Mouse (Mus musculus) cerebellum, adult 9-10 months (tissue): Measurements from ENCODE around the gene Nrip2.

Source experiments
- DNase-seq: peaks from one replicate; pipeline ENCODE4 v3.0.0; 2022

Gene Nrip2

DNA sequence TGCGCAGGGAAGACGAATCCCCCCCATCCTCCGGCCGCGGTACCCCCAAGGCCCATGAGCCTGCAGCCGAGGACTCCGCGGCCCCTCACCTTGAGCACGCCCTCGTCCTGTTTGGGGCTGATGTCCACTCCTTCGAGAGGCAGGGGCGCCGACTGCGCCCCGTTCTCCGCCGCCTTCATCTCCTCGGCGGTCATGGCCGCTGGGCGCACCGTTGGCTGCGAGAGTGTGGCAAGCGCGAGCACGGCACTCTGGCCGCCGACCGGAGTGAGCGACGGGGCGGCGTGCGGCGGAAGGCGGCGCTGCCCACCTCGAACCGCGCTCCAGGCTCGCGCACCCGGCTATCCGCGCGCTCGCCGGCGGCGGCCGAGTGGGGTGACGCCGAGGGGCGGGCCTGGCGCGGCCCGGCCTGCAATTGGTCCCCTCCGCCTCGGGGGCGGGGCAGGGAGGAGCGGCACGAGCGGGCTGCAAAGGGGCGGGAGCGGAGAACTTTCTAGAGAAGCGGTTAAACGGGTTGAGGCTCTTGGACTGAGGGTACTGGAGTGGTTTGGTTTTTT is 39.3 kb downstream of the Nrip2 start, which contains the start of gene Fkbp4:
Fkbp4 (minus strand) TSS at position 361 of the 554 bp plus-strand sequence.
- DNase-seq = peak; percentile 91

DNA sequence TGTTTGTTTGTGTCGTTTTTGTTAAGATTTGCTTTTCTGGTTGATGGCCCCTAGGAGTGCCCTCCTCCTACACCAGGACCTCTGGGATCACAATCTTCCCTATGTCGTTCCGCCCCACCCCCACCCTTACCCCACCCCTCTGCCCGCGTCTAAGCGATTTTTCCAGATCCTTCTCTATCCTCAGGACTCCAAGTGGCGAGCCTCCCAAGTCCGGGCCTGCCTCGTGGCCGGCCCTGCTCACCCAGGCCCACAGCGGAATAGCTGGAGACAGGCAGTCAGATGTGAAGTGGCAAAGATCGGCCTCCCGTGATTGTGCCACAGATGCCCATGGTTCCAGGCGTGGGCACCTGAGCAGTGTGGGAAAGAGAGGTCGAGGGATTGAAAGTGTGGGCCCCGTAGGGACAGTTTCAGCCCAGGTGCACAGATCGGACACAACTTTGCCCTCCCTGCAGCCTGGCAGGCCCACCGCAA is 39.8 kb downstream of the Nrip2 start:
- peak; percentile 70 for DNase-seq

DNA sequence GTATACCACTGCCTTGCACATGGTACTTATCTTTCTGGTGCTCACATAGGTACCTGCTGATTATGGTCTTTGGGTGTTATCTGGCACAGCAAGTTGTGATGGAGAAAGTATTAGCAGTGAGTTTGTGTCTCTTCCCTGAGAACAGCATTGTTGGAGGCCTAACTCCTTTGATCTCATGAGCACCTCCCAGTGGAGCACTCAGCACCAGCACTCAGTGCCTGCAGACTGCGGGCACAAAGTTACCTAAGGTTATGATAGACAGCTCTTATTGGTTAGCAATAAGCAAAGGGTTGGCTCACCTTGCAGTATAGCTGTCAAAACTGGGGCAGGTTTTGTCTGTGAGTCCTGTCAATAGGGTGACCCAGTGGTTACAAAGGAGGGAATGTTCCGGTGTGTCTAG is 41.1 kb downstream of the Nrip2 start:
- DNase-seq = peak; percentile 42

DNA sequence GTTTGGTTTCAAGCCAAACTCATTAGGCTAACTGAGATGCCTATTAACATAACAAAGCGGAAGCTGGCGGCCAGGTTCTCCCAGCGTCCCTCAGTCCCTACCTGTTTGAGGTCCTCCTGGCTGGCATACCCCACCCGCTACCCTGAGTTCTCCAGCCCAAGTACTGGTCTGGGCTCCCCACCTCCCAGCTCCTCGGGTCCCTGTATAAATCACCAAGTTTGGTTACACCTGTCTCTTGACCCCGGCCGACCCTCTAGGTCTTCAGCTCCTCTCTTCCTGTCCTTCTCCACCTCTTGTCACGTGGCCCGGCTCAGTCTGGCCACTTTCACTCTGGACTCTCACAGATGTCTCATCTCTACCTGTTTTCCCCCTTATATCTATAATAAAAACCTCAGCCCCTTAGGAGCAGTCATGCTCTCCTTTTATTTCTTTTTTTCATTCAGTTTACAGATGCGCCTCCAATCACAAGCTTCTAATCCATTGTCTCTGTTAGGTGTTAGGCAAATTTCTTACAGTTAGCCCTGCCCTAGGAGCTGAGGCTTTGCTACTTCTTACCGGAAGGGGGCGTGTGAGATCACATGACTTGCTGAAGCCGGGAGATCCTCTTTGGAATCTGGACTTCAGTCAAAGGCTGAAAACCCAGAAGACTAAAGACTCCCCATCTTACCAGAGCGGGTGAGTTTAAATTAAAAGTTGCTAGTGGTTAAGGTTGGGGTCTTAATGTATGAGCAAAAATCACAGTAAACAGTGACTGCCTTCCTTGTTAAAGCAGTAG is 46.9 kb downstream of the Nrip2 start:
- peak; percentile 75 for DNase-seq

DNA sequence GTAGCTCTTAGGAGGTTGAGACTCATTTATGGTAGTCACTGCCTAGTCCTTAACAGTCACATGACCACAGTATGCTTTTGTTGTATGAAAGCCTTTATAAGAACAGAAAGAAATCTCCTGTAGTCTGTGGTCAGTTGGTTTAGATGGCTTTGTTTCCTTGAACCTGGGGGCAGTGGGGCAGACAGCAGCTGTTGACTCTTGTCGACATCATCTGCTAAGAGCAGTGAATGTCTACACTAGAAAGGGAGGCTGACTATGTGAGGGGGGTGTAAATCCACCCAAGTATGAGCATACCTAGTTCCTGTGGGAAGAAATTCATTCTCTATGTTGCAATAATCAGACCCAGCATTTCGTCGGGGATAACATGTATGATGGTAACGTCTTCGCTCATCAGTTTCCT is 48.0 kb downstream of the Nrip2 start:
- no peak for DNase-seq

DNA sequence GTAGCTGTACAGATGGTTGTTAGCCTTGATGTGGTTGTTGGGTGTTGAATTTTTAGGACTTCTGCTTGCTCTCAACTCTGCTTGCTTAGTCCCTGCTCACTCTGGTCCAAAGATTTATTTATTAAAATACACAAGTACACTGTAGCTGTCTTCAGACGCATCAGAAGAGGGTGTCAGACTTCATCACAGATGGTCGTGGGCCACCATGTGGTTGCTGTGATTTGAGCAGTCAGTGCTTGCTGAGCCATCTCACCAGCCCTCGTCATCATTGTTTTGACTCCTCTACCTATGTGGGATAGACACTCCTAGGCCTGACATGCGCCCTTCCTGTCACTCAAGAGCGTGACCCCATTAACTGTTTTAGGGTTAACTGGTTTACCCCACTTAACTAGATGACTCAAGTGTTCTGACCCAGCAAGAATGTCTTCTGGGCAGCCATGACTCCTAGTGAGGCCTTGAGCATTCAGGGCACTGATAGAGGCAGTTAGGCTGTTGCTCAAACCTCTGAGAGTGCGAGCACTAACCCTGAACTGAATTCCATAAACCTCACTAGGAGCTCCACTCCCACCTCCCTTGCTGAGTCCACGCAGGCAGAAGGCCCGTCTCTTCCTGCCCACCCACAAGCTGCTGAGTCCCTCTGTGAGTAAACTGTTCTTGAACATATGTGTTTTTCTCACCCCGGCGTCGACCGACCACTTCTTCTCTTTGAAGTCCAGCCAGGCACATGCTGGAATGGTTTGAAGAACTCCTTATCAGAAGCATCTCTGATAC is 56.9 kb downstream of the Nrip2 start:
- no peak for DNase-seq

DNA sequence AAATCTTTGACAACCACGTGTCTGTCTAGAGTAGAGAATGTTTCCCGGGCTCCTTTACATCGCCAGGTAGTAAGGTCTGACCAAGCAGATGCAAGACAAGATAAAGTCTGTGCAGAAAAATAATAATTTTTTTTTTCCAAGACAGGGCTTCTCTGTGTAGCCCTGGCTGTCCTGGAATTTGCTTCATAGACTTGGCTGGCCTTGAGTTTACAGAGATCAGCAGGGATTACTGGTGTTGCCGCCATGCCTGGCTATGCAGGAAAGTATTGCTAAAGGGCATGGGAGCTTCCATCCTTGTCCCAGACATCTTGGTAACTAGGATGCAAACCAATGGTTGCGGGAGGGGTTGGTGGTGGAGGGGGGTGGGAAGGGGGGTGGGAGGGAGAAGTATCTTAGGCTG is 58.1 kb downstream of the Nrip2 start:
- no peak for DNase-seq

DNA sequence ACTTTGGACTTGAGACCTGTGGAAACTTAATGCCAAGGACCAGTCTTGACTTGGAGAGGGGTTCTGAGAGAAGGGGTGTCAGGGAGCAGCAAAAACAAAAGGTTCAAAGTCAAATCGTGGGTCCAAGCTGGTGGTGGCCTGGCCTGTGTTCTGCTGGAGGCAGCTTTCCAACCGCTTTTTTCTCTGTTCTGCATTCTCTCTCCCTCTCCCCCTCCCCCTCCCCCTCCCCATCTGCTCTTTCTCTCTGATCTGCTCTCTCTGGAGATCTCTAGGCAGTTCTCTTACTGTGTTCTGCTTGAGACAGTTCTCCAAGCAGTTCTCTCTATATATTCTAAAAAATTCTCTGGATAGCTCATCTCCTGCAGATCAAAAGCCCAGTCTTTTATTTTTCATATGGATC is 61.2 kb downstream of the Nrip2 start:
- DNase-seq = no peak

DNA sequence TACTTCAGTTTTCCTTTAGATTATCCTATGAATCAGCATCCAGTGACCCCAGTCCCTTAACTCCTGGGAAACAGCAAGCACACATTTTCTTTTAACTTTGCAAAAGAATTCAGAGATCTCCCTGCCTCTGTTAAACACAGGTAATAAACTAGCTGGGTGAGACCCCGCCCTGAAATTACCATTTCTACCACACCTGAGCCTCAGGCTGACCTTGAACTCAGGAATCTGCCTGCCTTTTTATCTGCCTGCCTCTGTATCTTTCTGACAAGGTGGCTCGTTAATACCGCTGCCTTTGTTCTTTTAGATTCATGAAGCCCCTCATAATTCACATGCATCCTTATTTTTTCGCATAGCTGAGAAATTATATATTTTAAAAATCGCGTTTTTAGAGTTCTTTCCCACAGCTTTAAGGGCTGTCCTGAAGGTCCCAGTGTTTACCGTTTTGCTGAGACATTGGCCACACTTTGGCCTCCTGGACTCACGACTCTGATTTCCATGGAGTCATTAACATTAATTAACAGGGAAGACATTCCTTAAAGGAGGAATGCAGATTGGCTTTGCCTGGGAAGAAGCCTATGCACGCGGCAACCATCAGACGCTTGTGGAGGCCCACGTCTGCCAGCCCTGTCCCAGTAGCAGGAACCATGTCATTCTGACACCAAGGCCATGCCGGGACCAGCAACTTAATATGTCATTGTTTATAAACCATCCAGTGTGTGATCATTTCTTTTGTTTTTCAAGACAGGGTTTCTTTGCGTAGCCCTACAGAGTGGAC is 61.8 kb downstream of the Nrip2 start:
- no peak for DNase-seq

DNA sequence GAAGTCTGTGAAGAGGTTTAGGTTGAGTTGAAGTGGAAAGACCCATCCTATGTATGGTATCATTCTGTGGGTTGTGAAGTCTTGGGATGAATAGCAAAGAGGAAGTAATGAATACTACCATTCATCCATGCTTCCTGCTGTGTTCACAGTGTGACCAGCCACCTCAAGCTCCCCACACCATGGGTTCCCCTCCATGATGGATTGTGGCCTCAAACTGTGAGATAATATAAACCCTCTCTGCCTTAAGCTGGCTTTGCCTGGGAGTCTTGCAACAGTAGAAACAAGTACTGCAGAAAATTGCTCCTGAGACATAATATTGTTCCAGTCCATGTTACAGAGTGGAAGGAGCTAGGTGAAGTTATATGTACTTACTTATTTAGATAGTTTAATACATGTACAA is 62.5 kb downstream of the Nrip2 start:
- DNase-seq = no peak

DNA sequence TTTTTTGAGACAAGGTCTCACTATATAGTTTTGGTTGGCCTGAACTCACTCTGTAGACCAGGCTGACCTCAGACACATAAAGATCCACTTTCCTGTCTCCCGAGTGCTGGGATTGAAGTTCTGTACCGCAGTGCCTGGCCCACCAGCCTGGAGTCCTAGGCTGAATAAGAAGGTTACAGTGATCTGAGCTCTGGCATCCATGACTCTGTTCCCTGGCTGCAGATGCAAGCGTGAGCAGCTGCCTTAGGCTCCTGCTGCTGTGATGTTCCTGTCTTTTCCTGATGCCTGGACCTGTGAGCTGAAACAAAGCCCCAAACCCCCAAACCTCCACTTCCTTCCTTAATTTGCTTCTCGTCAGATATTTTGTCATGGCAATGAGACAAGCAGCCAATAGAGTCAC is 65.9 kb downstream of the Nrip2 start:
- no peak for DNase-seq
